Mouse (Mus musculus) thymus, adult 2 months (tissue): ENCODE measurements around the gene Gsn.

ENCODE experiments used
- CTCF ChIP-seq: fragments of 200-500 bp; IDR thresholded peaks from 2 replicates; pipeline ENCODE4 v1.5.1; 2012; ENCODE audit warnings: mild to moderate bottlenecking, control low read depth, low read length, moderate library complexity, borderline replicate concordance; ENCODE audit not compliant: control insufficient read depth, poor library complexity, insufficient read depth; ENCODE audit errors: extremely low read depth
- POLR2A ChIP-seq: fragments of 200-500 bp; IDR thresholded peaks from 2 replicates; pipeline ENCODE4 v1.6.1; 2012; ENCODE audit warnings: mild to moderate bottlenecking, low read length, control low read depth, moderate library complexity; ENCODE audit not compliant: control insufficient read depth, poor library complexity, insufficient read depth; ENCODE audit errors: extremely low read depth

DNA sequence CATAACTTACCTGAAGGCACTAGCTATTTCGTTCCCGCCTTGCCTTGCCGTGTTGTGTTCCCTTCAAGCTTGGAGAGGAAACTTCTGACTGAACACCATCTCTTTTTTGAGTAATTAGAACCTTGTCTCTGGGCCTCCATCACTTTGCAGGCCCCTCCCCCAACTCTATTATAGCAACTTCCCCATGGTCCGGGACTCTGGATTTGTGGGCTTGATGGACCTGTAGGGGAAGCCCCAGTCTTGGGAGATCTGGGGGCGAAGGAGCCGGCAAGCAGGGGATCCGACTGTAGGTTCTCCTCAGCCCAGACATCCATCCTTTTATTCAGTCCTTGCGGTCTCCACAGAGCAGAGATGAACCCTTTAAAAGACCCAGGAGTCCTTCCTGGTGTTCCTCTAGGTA, 752 bp downstream of the Gsn start:
- TF ChIP-seq POLR2A = no peak
- TF ChIP-seq CTCF = no peak
